Mouse (Mus musculus) kidney, postnatal 10 days (tissue): ENCODE measurements around the gene Tspan1.
A peak's percentile ranks its signal among the peaks of the same experiment; 100 is the strongest.

Experiments
- DNase-seq: peaks from one replicate; pipeline ENCODE4 v3.0.0; 2021; ENCODE audit warnings: mixed read lengths

Tspan1 gene

GRCm38 (mm10) chr4:116165708-116166407, 1.5 kb downstream of the Tspan1 start:
- DNase-seq: no peak

- DNase-seq: no peak
Measured at GRCm38 (mm10) chr4:116164759-116165554, 2.4 kb downstream of the Tspan1 start.

- DNase-seq: peak; percentile 54
Measured at GRCm38 (mm10) chr4:116162142-116162541, 5.3 kb downstream of the Tspan1 start.

GRCm38 (mm10) chr4:116160769-116161168, 6.6 kb downstream of the Tspan1 start:
- DNase-seq: no peak

GRCm38 (mm10) chr4:116159912-116160311, 7.5 kb downstream of the Tspan1 start:
- peak; percentile 51 for DNase-seq

- peak; percentile 43 for DNase-seq
Measured at GRCm38 (mm10) chr4:116157882-116158281, 9.5 kb downstream of the Tspan1 start.

- no peak for DNase-seq
Measured at GRCm38 (mm10) chr4:116152702-116153101, 14.7 kb downstream of the Tspan1 start.

- DNase-seq: no peak
Measured at GRCm38 (mm10) chr4:116151238-116151637, 16.2 kb downstream of the Tspan1 start, which contains the start of gene Lurap1. TSS of gene Lurap1 (minus strand) at chr4:116151338.

- DNase-seq: no peak
Measured at GRCm38 (mm10) chr4:116150862-116151221, 16.6 kb downstream of the Tspan1 start.

GRCm38 (mm10) chr4:116150156-116150861, 17.1 kb downstream of the Tspan1 start:
- DNase-seq: peak; percentile 85

GRCm38 (mm10) chr4:116149812-116150155, 17.6 kb downstream of the Tspan1 start:
- no peak for DNase-seq

- DNase-seq: peak; percentile 83
Measured at GRCm38 (mm10) chr4:116143891-116144717, 23.3 kb downstream of the Tspan1 start.

- peak; percentile 52 for DNase-seq
Measured at GRCm38 (mm10) chr4:116143317-116143811, 24.0 kb downstream of the Tspan1 start.

GRCm38 (mm10) chr4:116142269-116142668, 25.1 kb downstream of the Tspan1 start:
- no peak for DNase-seq

GRCm38 (mm10) chr4:116141736-116142135, 25.7 kb downstream of the Tspan1 start:
- DNase-seq: no peak

- no peak for DNase-seq
Measured at GRCm38 (mm10) chr4:116140801-116141574, 26.4 kb downstream of the Tspan1 start.

GRCm38 (mm10) chr4:116137421-116137996, 29.9 kb downstream of the Tspan1 start:
- no peak for DNase-seq

GRCm38 (mm10) chr4:116134990-116135389, 32.4 kb downstream of the Tspan1 start:
- no peak for DNase-seq

- no peak for DNase-seq
Measured at GRCm38 (mm10) chr4:116133126-116133525, 34.3 kb downstream of the Tspan1 start.

GRCm38 (mm10) chr4:116127956-116128355, 39.4 kb downstream of the Tspan1 start:
- no peak for DNase-seq

GRCm38 (mm10) chr4:116125803-116126386, 41.5 kb downstream of the Tspan1 start:
- DNase-seq: no peak
